Mouse (Mus musculus): ENCODE results near the gene Atad3a. TPM values are rescaled to one million over a fixed set of nuclear protein-coding genes. Genes with fewer than 3 reads are reported as not detected.

Gene Atad3a
- total and polyA plus RNA-seq, 3 experiments: 133 to 216 (median 154) TPM

DNA sequence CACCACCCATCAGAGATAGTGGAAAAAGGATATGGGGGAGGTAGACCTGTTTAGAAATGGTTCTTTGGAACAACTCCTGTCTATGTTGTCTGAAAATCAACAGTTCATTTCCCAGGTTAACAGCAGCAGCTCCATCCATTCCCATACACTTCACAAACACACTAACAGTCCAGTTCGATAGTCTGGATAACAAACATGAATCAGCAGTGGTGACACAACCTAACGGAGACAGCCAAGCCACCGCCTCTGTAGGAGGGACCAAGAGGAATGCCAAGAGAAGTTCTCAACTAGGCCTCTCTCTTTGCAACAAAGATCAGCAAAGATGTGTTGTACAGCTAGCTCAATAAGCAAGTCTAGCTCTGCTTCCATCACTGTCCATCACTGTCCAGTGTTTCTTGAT, 1.5 kb upstream of the Atad3a start:
- in situ Hi-C loops (cut with MboI; ENCODE audit: low pct_ligation_motif_present, low pct_unique_long_range_greater_than_20kb, low sequenced_read_pairs): no loop called here
- no peak overlapping the region for H3K4me2 ChIP-seq (ENCODE audit: insufficient read depth, low read depth, poor library complexity, severe bottlenecking)

DNA sequence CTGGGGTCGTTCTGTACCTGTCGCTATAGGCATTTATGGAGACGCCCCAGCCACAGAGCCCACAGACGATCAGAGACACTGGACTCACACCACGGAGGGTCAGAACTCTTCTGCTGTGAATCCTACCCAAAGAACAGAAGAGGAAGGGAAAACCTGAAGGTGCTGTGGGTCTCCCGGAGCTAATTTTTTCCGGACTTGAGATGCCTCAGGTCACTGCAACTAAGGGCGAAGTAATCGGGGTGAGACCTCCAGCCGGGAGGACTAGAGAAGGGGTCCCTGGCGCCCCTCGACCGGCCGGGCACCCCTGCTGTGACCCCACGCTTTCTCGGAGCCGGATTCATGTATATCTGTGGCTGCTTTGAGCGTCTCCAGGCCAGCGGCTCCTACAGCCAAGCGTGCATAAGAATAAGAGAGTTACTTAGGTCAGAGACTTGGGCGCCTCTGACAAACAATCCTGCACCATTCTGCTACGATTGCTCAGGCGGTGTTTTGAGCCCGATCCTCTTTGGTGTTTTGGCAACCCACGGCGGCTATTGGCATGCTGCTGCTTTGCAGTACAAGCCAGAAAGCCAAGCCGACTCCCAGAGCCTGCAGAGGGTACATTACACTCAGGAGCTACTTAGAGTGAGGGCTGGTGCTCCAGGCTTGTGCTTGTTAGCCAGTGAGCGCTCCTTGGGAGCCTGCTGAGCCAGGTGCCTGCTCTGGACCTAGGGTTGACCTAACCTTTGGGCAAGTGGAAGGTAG, 635 bp upstream of the Atad3a start:
- no peak for DNase-seq (ENCODE audit: extremely low read depth)
- TF ChIP-seq GABPA (IDR thresholded peaks at IDR 0.05; ENCODE audit: insufficient replicate concordance, low read depth, low read length): no peak
- no peak for TF ChIP-seq NRF1 (IDR thresholded peaks at IDR 0.05; ENCODE audit: low read depth, low read length)
- Histone ChIP-seq H3K4me1 (ENCODE audit: control insufficient read depth in 1 of 2, insufficient read depth in 2 of 2) (peaks cover 14 to 24% of the 10 kb centered on the region in 2 experiments), H3K36me3 (replicated peaks in 1 of 2; ENCODE audit: control insufficient read depth in 1 of 2, insufficient read depth in 1 of 2, low read length in 1 of 2) (peaks cover 15 to 28% of the 10 kb centered on the region in 2 experiments), H3K9me3 (replicated peaks; ENCODE audit: low read length) (no peaks in the 10 kb centered on the region), H3K4me2 (ENCODE audit: insufficient read depth, low read depth, poor library complexity, severe bottlenecking) (peak overlapping the region; percentile 74), H3K79me2 (replicated peaks; ENCODE audit: control insufficient read depth, extremely low read depth, insufficient read depth, poor library complexity, severe bottlenecking) (peaks cover 40% of the 10 kb centered on the region), H3K4me3 (replicated peaks in 1 of 3; ENCODE audit: low read depth in 2 of 3, low read length in 2 of 3, poor library complexity in 1 of 3) (peak overlapping the region; percentile 62 to 98 (median 66)), H3K27ac (ENCODE audit: insufficient read depth, low read depth) (no peak overlapping the region), H3K27me3 (replicated peaks) (no peaks in the 10 kb centered on the region), H3K9ac (ENCODE audit: insufficient read depth, low read depth) (peak overlapping the region; percentile 65)
- in situ Hi-C loops (cut with MboI; ENCODE audit: low pct_ligation_motif_present, low pct_unique_long_range_greater_than_20kb, low sequenced_read_pairs): no loop called here
- dilution Hi-C loops (cut with MboI; ENCODE audit: extremely low pct_ligation_motif_present, extremely low pct_unique_long_range_greater_than_20kb, low sequenced_read_pairs): no loop called here

More for the DNA sequence above, 1.5 kb upstream of the Atad3a start:
- H3K27me3 ChIP-seq (replicated peaks): no peaks in the 10 kb centered on the region
- no peak overlapping the region for H3K27ac ChIP-seq (ENCODE audit: insufficient read depth, low read depth)
- no peak for TF ChIP-seq PAX5 (IDR thresholded peaks at IDR 0.05; ENCODE audit: low read length)
- TF ChIP-seq USF2 (conservative IDR thresholded peaks at IDR 0.05; ENCODE audit: low read depth, low read length): no peak
- no peak for TF ChIP-seq CTCF (conservative IDR thresholded peaks at IDR 0.05 in 1 of 2, IDR thresholded peaks at IDR 0.05 in 1 of 2; ENCODE audit: low read depth in 2 of 2, low read length in 2 of 2)
- no peak for TF ChIP-seq IRF4 (IDR thresholded peaks at IDR 0.05; ENCODE audit: low read depth, low read length)
- no peak for TF ChIP-seq RAD21 (IDR thresholded peaks at IDR 0.05; ENCODE audit: low read depth, low read length)
- no peak for TF ChIP-seq ETS1 (conservative IDR thresholded peaks at IDR 0.05; ENCODE audit: low read depth, low read length)
- no peak for TF ChIP-seq JUN (IDR thresholded peaks at IDR 0.05; ENCODE audit: insufficient read depth, low read depth, low read length)
- no peak for TF ChIP-seq ZNF384 (IDR thresholded peaks at IDR 0.05; ENCODE audit: low read depth, low read length)
- TF ChIP-seq BHLHE40 (IDR thresholded peaks at IDR 0.05; ENCODE audit: low read depth, low read length): no peak
- TF ChIP-seq E2F4 (IDR thresholded peaks at IDR 0.05; ENCODE audit: insufficient replicate concordance, low read depth, low read length): no peak
- H3K4me1 ChIP-seq (ENCODE audit: control insufficient read depth in 1 of 2, insufficient read depth in 2 of 2): peaks cover 14 to 24% of the 10 kb centered on the region in 2 experiments
- peaks cover 8 to 20% of the 10 kb centered on the region in 2 experiments for H3K36me3 ChIP-seq (replicated peaks in 1 of 2; ENCODE audit: control insufficient read depth in 1 of 2, insufficient read depth in 1 of 2, low read length in 1 of 2)
- H3K9ac ChIP-seq (ENCODE audit: insufficient read depth, low read depth): no peak overlapping the region
- H3K4me3 ChIP-seq (replicated peaks in 1 of 3; ENCODE audit: low read depth in 2 of 3, low read length in 2 of 3, poor library complexity in 1 of 3): no peak overlapping the region
- H3K9me3 ChIP-seq (replicated peaks; ENCODE audit: low read length): no peaks in the 10 kb centered on the region
- dilution Hi-C loops (cut with MboI; ENCODE audit: extremely low pct_ligation_motif_present, extremely low pct_unique_long_range_greater_than_20kb, low sequenced_read_pairs): no loop called here
- no peak for DNase-seq (ENCODE audit: extremely low read depth)
- peaks cover 32% of the 10 kb centered on the region for H3K79me2 ChIP-seq (replicated peaks; ENCODE audit: control insufficient read depth, extremely low read depth, insufficient read depth, poor library complexity, severe bottlenecking)
